In the genomic region with DNA sequence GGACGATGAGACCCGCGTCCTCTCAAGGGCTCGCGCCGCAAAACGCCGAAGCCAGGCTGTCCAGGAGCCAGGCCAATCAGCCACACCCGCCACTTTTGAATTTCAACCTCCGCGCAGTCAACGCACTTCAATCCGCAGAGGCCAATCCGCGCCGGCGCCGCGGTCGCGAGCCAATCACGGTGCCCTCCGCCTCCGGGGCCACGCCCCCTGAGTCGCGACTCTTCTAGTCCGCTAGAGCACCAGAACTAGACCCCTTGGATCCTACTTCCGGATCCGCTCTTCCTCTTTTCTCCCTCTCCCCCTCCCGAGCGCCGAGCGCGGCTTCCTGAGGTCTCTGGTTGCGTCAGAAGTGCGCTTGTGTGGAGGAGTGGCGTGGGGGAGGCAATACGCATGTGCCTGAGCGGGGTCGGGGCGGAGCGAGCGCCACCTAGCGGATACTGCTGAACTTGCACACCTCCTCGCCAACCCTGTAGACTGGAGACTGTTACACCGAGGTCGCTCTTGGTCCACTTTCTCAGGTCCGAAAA, we compare ENCODE assay signal across 7 mouse cellular contexts. TPM values are rescaled to one million over a fixed set of nuclear protein-coding genes. Genes with fewer than 3 reads are reported as not detected.
A peak's percentile ranks its signal among the peaks of the same experiment; 100 is the strongest.
DNase-seq lines count a peak whose midpoint lies in the region; ATAC-seq lines count a peak whose summit lies in the region.

A gene (minus strand): TSS at position 129 of the 527 bp plus-strand sequence.

- ATAC-seq in intestine, embryonic 16.5 days = peak; percentile 99
- peak; percentile 98 for ATAC-seq in midbrain, embryonic 11.5 days (ENCODE audit: low FRiP score)

- intact Hi-C loops in left cerebral cortex, postnatal 36 days (cut with DNase I) = no loop called here

- H3K27me3 ChIP-seq in intestine, embryonic 16.5 days (replicated peaks; ENCODE audit: control insufficient read depth, insufficient read depth, low read length) = no peaks in the 10 kb centered on the region
- H3K27me3 ChIP-seq in midbrain, embryonic 11.5 days (ENCODE audit: control insufficient read depth, insufficient read depth, low read length) = no peaks in the 10 kb centered on the region

- no peaks in the 10 kb centered on the region for H3K9me3 ChIP-seq in intestine, embryonic 16.5 days (ENCODE audit: control insufficient read depth, low read length)
- H3K9me3 ChIP-seq in midbrain, embryonic 11.5 days (ENCODE audit: control insufficient read depth, low read length) = no peaks in the 10 kb centered on the region

- peak within 1 kb of the TSS; percentile 73 for H3K9ac ChIP-seq in intestine, embryonic 16.5 days (ENCODE audit: low read depth, low read length)
- peak within 1 kb of the TSS; percentile 71 for H3K9ac ChIP-seq in midbrain, embryonic 11.5 days (ENCODE audit: low read length)

- H3K4me1 ChIP-seq in intestine, embryonic 16.5 days (ENCODE audit: control insufficient read depth, insufficient read depth, low read length) = peaks cover 10% of the 10 kb centered on the region
- H3K4me1 ChIP-seq in midbrain, embryonic 11.5 days (ENCODE audit: control insufficient read depth, insufficient read depth, low read length) = peaks cover 9% of the 10 kb centered on the region

- peak within 1 kb of the TSS; percentile 58 for H3K4me2 ChIP-seq in intestine, embryonic 16.5 days (ENCODE audit: low read depth, low read length)
- H3K4me2 ChIP-seq in midbrain, embryonic 11.5 days = peak within 1 kb of the TSS; percentile 58

- H3K36me3 ChIP-seq in intestine, embryonic 16.5 days (ENCODE audit: control insufficient read depth, insufficient read depth, low read length) = no peaks in the 10 kb centered on the region
- no peaks in the 10 kb centered on the region; the same call in 1 of the 2 replicates for H3K36me3 ChIP-seq in midbrain, embryonic 11.5 days (ENCODE audit: control insufficient read depth, insufficient read depth, low read length)

- peak within 1 kb of the TSS; percentile 64 for H3K4me3 ChIP-seq in intestine, embryonic 16.5 days (ENCODE audit: low read length)
- peak within 1 kb of the TSS; percentile 67 for H3K4me3 ChIP-seq in midbrain, embryonic 11.5 days (ENCODE audit: low read depth, low read length)

- WGBS in intestine, embryonic 16.5 days = under 1% methylated on average over 49 of the region's 49 CpGs
- WGBS in midbrain, embryonic 11.5 days = 1% methylated on average over 48 of the region's 49 CpGs

- DNase-seq in adrenal gland, adult 8-10 months = peak; percentile 100
- DNase-seq in embryo, embryonic 9.5 days (ENCODE audit: extremely low spot score) = peak; percentile 100
- peak; percentile 97 to 99 for DNase-seq in gastrocnemius, postnatal 4 days (ENCODE audit: low spot score in 2 of 2)
- DNase-seq in left cerebral cortex, postnatal 36 days (ENCODE audit: low spot score in 2 of 2) = peak; percentile 99 to 100
- peak; percentile 100 for DNase-seq in midbrain, embryonic 11.5 days (ENCODE audit: low spot score, missing footprints)
- DNase-seq in skeletal muscle tissue, adult 2 months (ENCODE audit: low read depth, low spot score) = peak; percentile 100

- H3K27ac ChIP-seq in intestine, embryonic 16.5 days (ENCODE audit: low read length) = no peak within 1 kb of the TSS
- H3K27ac ChIP-seq in midbrain, embryonic 11.5 days (ENCODE audit: low read depth, low read length) = peak within 1 kb of the TSS; percentile 30; the same call in 1 of the 2 replicates

RNA-seq across cellular contexts. Expression of the gene that starts here (rescaled TPM):
- 1 to 10 TPM; 1.7 to 3.2 (median 2.6) TPM for total RNA-seq in adrenal gland, adult 8-10 months (2022)
- total RNA-seq in gastrocnemius, postnatal 4 days (2021) = 10 to 100 TPM; 16.5 to 18.9 TPM
- polyA plus RNA-seq in intestine, embryonic 16.5 days (2015; fragmentation: Nextera tagmentation; extraction: Ambion mirVana) = 5.9 and 7.0 TPM in 2 replicates
- 1 to 10 TPM; 2.4 to 3.1 TPM for total RNA-seq in left cerebral cortex, postnatal 36 days (2021)
- 8.1 and 11.4 TPM in 2 replicates for polyA plus RNA-seq in midbrain, embryonic 11.5 days (2014; fragmentation: Nextera tagmentation; extraction: Ambion mirVana)

Comparison
In these comparisons a context has a peak if more than half of its experiments do, and no peak if none do; other contexts are left out.
1. RNA of the gene that starts here (total RNA-seq): 16.5 to 18.9 TPM in gastrocnemius, postnatal 4 days; 2.4 to 3.1 TPM in left cerebral cortex, postnatal 36 days and 1.7 to 3.2 TPM in adrenal gland, adult 8-10 months; every median in the first group is over 4 times any median in the second.
2. Peak in every context shown above with its lines, with median percentiles within 50 percentile points of each other: DNase-seq.